Mouse (Mus musculus): ENCODE measurements around the gene Gm29276.
"Not testable (repeated sequence)": the region's sequence is repeated elsewhere in the genome, so short reads cannot be mapped to it uniquely, and the experiment has no call there.

Gene Gm29276

GRCm38 (mm10) chrY:42582150-42582549, at the start of gene Gm29276:
Gene Gm29276 (minus strand): TSS chrY:42582250.
- DNase-seq, result not testable (repeated sequence)

All from cerebellum, postnatal 14 days (tissue).